Mouse (Mus musculus): ENCODE data around the gene Actn2. TPM values are rescaled to one million over a fixed set of nuclear protein-coding genes. Genes with fewer than 3 reads are reported as not detected.

Gene Actn2
- polyA plus RNA-seq, 1 experiment from 2014 or later = 1.1 TPM

- no peak overlapping the region for H3K27ac ChIP-seq (ENCODE audit: low read depth)
- no peak overlapping the region for H3K4me2 ChIP-seq (ENCODE audit: low read depth, low read length)
- no peaks in the 10 kb centered on the region for H3K9me3 ChIP-seq (ENCODE audit: low read length)
- no peaks in the 10 kb centered on the region for H3K36me3 ChIP-seq (replicated peaks; ENCODE audit: insufficient read depth, low read length)
- DNase-seq (no peak), ATAC-seq (no peak)
- no peaks in the 10 kb centered on the region for H3K27me3 ChIP-seq (ENCODE audit: insufficient read depth, low read length)
- WGBS (ENCODE audit: insufficient replicate concordance) = 81% methylated on average over 4 of the region's 4 CpGs
- H3K4me1 ChIP-seq (ENCODE audit: insufficient read depth) = no peaks in the 10 kb centered on the region
- H3K4me3 ChIP-seq (ENCODE audit: low read depth, low read length) = no peak overlapping the region
- no peak overlapping the region for H3K9ac ChIP-seq (replicated peaks)
- TF ChIP-seq EP300 (IDR thresholded peaks at IDR 0.05; ENCODE audit: low read depth) = no peak
- no peak for TF ChIP-seq CTCF (IDR thresholded peaks at IDR 0.05; ENCODE audit: low read depth)
These were observed 29.2 kb downstream of the Actn2 start for GRCm38 (mm10) chr13:12311371-12311770.

- TF ChIP-seq CTCF (IDR thresholded peaks at IDR 0.05; ENCODE audit: low read depth) = no peak
- no peak for TF ChIP-seq EP300 (IDR thresholded peaks at IDR 0.05; ENCODE audit: low read depth)
- ATAC-seq = no peak
- 62% methylated on average over 3 of the region's 3 CpGs for WGBS (ENCODE audit: insufficient replicate concordance)
These were observed 31.1 kb downstream of the Actn2 start for GRCm38 (mm10) chr13:12309446-12309845.

GRCm38 (mm10) chr13:12308878-12309277 is 31.7 kb downstream of the Actn2 start:
- Histone ChIP-seq H3K4me3 (ENCODE audit: low read depth, low read length) (no peak overlapping the region), H3K4me1 (ENCODE audit: insufficient read depth) (no peaks in the 10 kb centered on the region), H3K36me3 (replicated peaks; ENCODE audit: insufficient read depth, low read length) (no peaks in the 10 kb centered on the region), H3K4me2 (ENCODE audit: low read depth, low read length) (no peak overlapping the region), H3K27ac (ENCODE audit: low read depth) (no peak overlapping the region), H3K27me3 (ENCODE audit: insufficient read depth, low read length) (no peaks in the 10 kb centered on the region), H3K9ac (replicated peaks) (no peak overlapping the region), H3K9me3 (ENCODE audit: low read length) (no peaks in the 10 kb centered on the region)
- WGBS (ENCODE audit: insufficient replicate concordance) = 80% methylated on average over 12 of the region's 12 CpGs
- TF ChIP-seq CTCF (IDR thresholded peaks at IDR 0.05; ENCODE audit: low read depth) = no peak
- no peak for TF ChIP-seq EP300 (IDR thresholded peaks at IDR 0.05; ENCODE audit: low read depth)
- DNase-seq (no peak), ATAC-seq (no peak)

More at GRCm38 (mm10) chr13:12309446-12309845, 31.1 kb downstream of the Actn2 start:
- Histone ChIP-seq H3K36me3 (replicated peaks; ENCODE audit: insufficient read depth, low read length) (no peaks in the 10 kb centered on the region), H3K4me1 (ENCODE audit: insufficient read depth) (no peaks in the 10 kb centered on the region), H3K4me2 (ENCODE audit: low read depth, low read length) (no peak overlapping the region), H3K9me3 (ENCODE audit: low read length) (no peaks in the 10 kb centered on the region), H3K27ac (ENCODE audit: low read depth) (no peak overlapping the region), H3K27me3 (ENCODE audit: insufficient read depth, low read length) (no peaks in the 10 kb centered on the region), H3K4me3 (ENCODE audit: low read depth, low read length) (no peak overlapping the region), H3K9ac (replicated peaks) (no peak overlapping the region)
- no peak for DNase-seq

- Histone ChIP-seq H3K9me3 (ENCODE audit: low read length) (no peaks in the 10 kb centered on the region), H3K27me3 (ENCODE audit: insufficient read depth, low read length) (no peaks in the 10 kb centered on the region), H3K4me1 (ENCODE audit: insufficient read depth) (no peaks in the 10 kb centered on the region), H3K4me2 (ENCODE audit: low read depth, low read length) (no peak overlapping the region), H3K9ac (replicated peaks) (no peak overlapping the region), H3K27ac (ENCODE audit: low read depth) (no peak overlapping the region), H3K36me3 (replicated peaks; ENCODE audit: insufficient read depth, low read length) (no peaks in the 10 kb centered on the region), H3K4me3 (ENCODE audit: low read depth, low read length) (no peak overlapping the region)
- 85% methylated on average over 8 of the region's 8 CpGs for WGBS (ENCODE audit: insufficient replicate concordance)
- DNase-seq = no peak
- ATAC-seq = no peak
- TF ChIP-seq CTCF (IDR thresholded peaks at IDR 0.05; ENCODE audit: low read depth) (no peak), EP300 (IDR thresholded peaks at IDR 0.05; ENCODE audit: low read depth) (no peak)
These were observed 32.1 kb downstream of the Actn2 start for GRCm38 (mm10) chr13:12308473-12308872.

GRCm38 (mm10) chr13:12307286-12307685 is 33.3 kb downstream of the Actn2 start:
- Histone ChIP-seq H3K4me1 (ENCODE audit: insufficient read depth) (no peaks in the 10 kb centered on the region), H3K27me3 (ENCODE audit: insufficient read depth, low read length) (no peaks in the 10 kb centered on the region), H3K9me3 (ENCODE audit: low read length) (no peaks in the 10 kb centered on the region), H3K27ac (ENCODE audit: low read depth) (no peak overlapping the region), H3K4me3 (ENCODE audit: low read depth, low read length) (no peak overlapping the region), H3K36me3 (replicated peaks; ENCODE audit: insufficient read depth, low read length) (no peaks in the 10 kb centered on the region), H3K4me2 (ENCODE audit: low read depth, low read length) (no peak overlapping the region), H3K9ac (replicated peaks) (no peak overlapping the region)
- no peak for ATAC-seq
- WGBS (ENCODE audit: insufficient replicate concordance) = 66% methylated on average over 4 of the region's 4 CpGs
- no peak for DNase-seq
- no peak for TF ChIP-seq CTCF (IDR thresholded peaks at IDR 0.05; ENCODE audit: low read depth)
- TF ChIP-seq EP300 (IDR thresholded peaks at IDR 0.05; ENCODE audit: low read depth) = no peak

- no peak for ATAC-seq
- Histone ChIP-seq H3K4me2 (ENCODE audit: low read depth, low read length) (no peak overlapping the region), H3K36me3 (replicated peaks; ENCODE audit: insufficient read depth, low read length) (no peaks in the 10 kb centered on the region), H3K4me3 (ENCODE audit: low read depth, low read length) (no peak overlapping the region), H3K4me1 (ENCODE audit: insufficient read depth) (no peaks in the 10 kb centered on the region), H3K9me3 (ENCODE audit: low read length) (no peaks in the 10 kb centered on the region), H3K27ac (ENCODE audit: low read depth) (no peak overlapping the region), H3K9ac (replicated peaks) (no peak overlapping the region), H3K27me3 (ENCODE audit: insufficient read depth, low read length) (no peaks in the 10 kb centered on the region)
- 63% methylated on average over 8 of the region's 8 CpGs for WGBS (ENCODE audit: insufficient replicate concordance)
- no peak for TF ChIP-seq CTCF (IDR thresholded peaks at IDR 0.05; ENCODE audit: low read depth)
- TF ChIP-seq EP300 (IDR thresholded peaks at IDR 0.05; ENCODE audit: low read depth) = no peak
- DNase-seq = no peak
These were observed 35.0 kb downstream of the Actn2 start for GRCm38 (mm10) chr13:12305540-12305939.

- no peak for DNase-seq
- no peaks in the 10 kb centered on the region for H3K4me1 ChIP-seq (ENCODE audit: insufficient read depth)
- H3K27me3 ChIP-seq (ENCODE audit: insufficient read depth, low read length) = no peaks in the 10 kb centered on the region
- WGBS (ENCODE audit: insufficient replicate concordance) = 74% methylated on average over 5 of the region's 5 CpGs
- no peak overlapping the region for H3K27ac ChIP-seq (ENCODE audit: low read depth)
- no peaks in the 10 kb centered on the region for H3K36me3 ChIP-seq (replicated peaks; ENCODE audit: insufficient read depth, low read length)
- no peak for TF ChIP-seq CTCF (IDR thresholded peaks at IDR 0.05; ENCODE audit: low read depth)
- no peak for TF ChIP-seq EP300 (IDR thresholded peaks at IDR 0.05; ENCODE audit: low read depth)
- H3K4me3 ChIP-seq (ENCODE audit: low read depth, low read length) = no peak overlapping the region
- no peak for ATAC-seq
- no peak overlapping the region for H3K9ac ChIP-seq (replicated peaks)
- H3K4me2 ChIP-seq (ENCODE audit: low read depth, low read length) = no peak overlapping the region
- no peaks in the 10 kb centered on the region for H3K9me3 ChIP-seq (ENCODE audit: low read length)
These were observed 35.6 kb downstream of the Actn2 start for GRCm38 (mm10) chr13:12304991-12305390.
